Mouse (Mus musculus) lung, embryonic 15.5 days (tissue): ENCODE results near the gene Oprm1. TPM values are rescaled to one million over a fixed set of nuclear protein-coding genes. Genes with fewer than 3 reads are reported as not detected.

Experiments used
- ATAC-seq: fragments of 200-750 bp; cut with Nextera tagmentation; 2 replicates; pipeline ENCODE4 v1.8.0; 2017; ENCODE audit warnings: moderate number of reproducible peaks, borderline replicate concordance; ENCODE audit not compliant: low FRiP score, low TSS enrichment; ENCODE audit errors: extremely low read depth
- H3K27ac ChIP-seq: fragments of 300-500 bp; sonication (generic); 2 replicates; pipeline ENCODE4 v1.5.1; 2015; ENCODE audit warnings: moderate library complexity, mild to moderate bottlenecking, inconsistent platforms
- H3K27me3 ChIP-seq: fragments of 300-500 bp; sonication (generic); 2 replicates; pipeline ENCODE4 v1.6.1; 2015; ENCODE audit warnings: inconsistent platforms
- H3K36me3 ChIP-seq: fragments of 300-500 bp; sonication (generic); 2 replicates; pipeline ENCODE4 v1.6.1; 2015; ENCODE audit warnings: inconsistent platforms
- H3K4me1 ChIP-seq: fragments of 300-500 bp; sonication (generic); 2 replicates; pipeline ENCODE4 v1.6.1; 2015; ENCODE audit warnings: inconsistent platforms
- H3K4me2 ChIP-seq: fragments of 300-500 bp; sonication (generic); 2 replicates; pipeline ENCODE4 v1.6.1; 2015; ENCODE audit warnings: inconsistent platforms, mild to moderate bottlenecking, moderate library complexity
- H3K4me3 ChIP-seq: fragments of 300-500 bp; sonication (generic); 2 replicates; pipeline ENCODE4 v1.5.1; 2015; ENCODE audit warnings: mild to moderate bottlenecking, inconsistent platforms
- H3K9ac ChIP-seq: fragments of 300-500 bp; sonication (generic); 2 replicates; pipeline ENCODE4 v1.6.1; 2015; ENCODE audit warnings: inconsistent platforms
- H3K9me3 ChIP-seq: fragments of 300-500 bp; sonication (generic); 2 replicates; pipeline ENCODE4 v1.6.1; 2016; ENCODE audit warnings: inconsistent platforms
- WGBS: fragments of 180-500 bp; shearing (Covaris S2); methylation state at CpG from one replicate; pipeline ENCODE4 v1.1.7; 2015; 5-methylcytosine and 5-hydroxymethylcytosine counted together
- polyA plus RNA-seq: library from polyadenylated mRNA; unstranded; fragments of >200 nt; fragmentation: Nextera tagmentation; extraction: Ambion mirVana; gene quantifications from 2 replicates; pipeline ENCODE4 v1.2.1, GENCODE M21; 2015

The Oprm1 gene
- polyA plus RNA-seq, 1 experiment from 2014 or later, result 0.09 TPM

DNA sequence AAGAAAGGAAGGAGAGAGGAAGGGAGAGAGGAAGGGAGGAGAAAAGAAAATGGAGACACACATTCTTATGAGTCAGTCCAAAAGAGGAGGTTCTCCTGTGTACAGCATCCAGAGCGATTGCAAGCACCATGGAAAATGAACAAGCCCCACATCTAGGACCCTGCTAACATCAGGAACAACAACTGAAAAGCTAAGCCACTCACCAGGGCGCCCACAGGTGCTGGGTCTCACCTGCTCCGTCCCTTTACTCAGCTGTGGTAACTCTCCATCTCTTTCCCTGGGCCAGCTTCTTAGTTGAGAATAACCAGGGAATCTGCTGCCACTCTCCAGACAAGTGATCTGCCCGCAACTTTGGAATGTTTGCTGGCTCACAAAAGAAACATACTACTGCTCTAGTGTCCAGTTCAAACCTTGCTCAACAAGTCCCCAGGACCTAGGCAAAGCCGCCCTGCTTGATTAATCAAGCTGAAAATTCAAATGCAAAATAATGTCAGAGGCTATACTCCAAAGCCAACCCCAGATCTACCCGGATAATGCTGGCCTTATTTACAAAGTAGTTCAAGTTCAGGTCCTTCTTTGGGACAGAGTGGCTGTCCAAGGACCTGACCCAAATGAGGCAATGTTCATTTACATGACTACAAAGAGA lies 296.4 kb downstream of the Oprm1 start:
- Histone ChIP-seq H3K9me3 (no peaks in the 10 kb centered on the region), H3K36me3 (no peaks in the 10 kb centered on the region), H3K27me3 (no peaks in the 10 kb centered on the region), H3K27ac (no peak overlapping the region), H3K4me2 (no peak overlapping the region), H3K9ac (no peak overlapping the region), H3K4me1 (peaks cover 7% of the 10 kb centered on the region), H3K4me3 (no peak overlapping the region)
- 68% methylated on average over 6 of the region's 6 CpGs for WGBS
- ATAC-seq, result no peak

- Histone ChIP-seq H3K4me3 (no peak overlapping the region), H3K27me3 (no peaks in the 10 kb centered on the region), H3K9me3 (no peaks in the 10 kb centered on the region), H3K4me1 (peaks cover 4% of the 10 kb centered on the region), H3K36me3 (no peaks in the 10 kb centered on the region), H3K9ac (no peak overlapping the region), H3K27ac (no peak overlapping the region), H3K4me2 (no peak overlapping the region)
- ATAC-seq, result no peak
- 91% methylated on average over 1 of the region's 1 CpGs for WGBS
These were observed 299.2 kb downstream of the Oprm1 start for GRCm38 (mm10) chr10:7057546-7057945.

- Histone ChIP-seq H3K27me3 (no peaks in the 10 kb centered on the region), H3K4me1 (no peaks in the 10 kb centered on the region), H3K36me3 (no peaks in the 10 kb centered on the region), H3K9me3 (no peaks in the 10 kb centered on the region), H3K27ac (no peak overlapping the region), H3K4me3 (no peak overlapping the region), H3K4me2 (no peak overlapping the region), H3K9ac (no peak overlapping the region)
- no peak for ATAC-seq
- WGBS, result 72% methylated on average over 5 of the region's 5 CpGs
These were observed 302.0 kb downstream of the Oprm1 start for GRCm38 (mm10) chr10:7060326-7060725.

DNA sequence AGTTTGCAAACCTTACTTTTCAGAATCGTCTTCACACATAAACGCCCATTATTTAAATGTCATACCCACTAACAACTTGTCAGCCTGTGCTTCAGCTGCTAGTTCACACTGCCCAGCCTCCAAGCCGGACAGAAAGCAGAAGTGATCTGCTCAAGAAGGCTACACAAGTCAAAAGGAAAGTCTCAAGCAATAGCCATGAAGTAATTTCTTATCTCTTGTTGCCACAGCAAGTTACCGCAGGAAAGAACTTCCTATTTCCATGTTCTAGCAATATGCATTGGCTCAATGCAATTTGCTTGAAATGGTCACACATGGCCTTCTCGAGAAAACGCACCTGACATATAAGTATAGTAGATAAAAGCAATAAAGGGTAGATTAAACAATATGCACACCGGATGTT lies 304.7 kb downstream of the Oprm1 start:
- no peak for ATAC-seq
- Histone ChIP-seq H3K9me3 (no peaks in the 10 kb centered on the region), H3K9ac (no peak overlapping the region), H3K4me3 (no peak overlapping the region), H3K36me3 (no peaks in the 10 kb centered on the region), H3K27ac (no peak overlapping the region), H3K4me2 (no peak overlapping the region), H3K4me1 (no peaks in the 10 kb centered on the region), H3K27me3 (no peaks in the 10 kb centered on the region; the same call in 1 of the 2 replicates)
- WGBS, result 84% methylated on average over 7 of the region's 7 CpGs

DNA sequence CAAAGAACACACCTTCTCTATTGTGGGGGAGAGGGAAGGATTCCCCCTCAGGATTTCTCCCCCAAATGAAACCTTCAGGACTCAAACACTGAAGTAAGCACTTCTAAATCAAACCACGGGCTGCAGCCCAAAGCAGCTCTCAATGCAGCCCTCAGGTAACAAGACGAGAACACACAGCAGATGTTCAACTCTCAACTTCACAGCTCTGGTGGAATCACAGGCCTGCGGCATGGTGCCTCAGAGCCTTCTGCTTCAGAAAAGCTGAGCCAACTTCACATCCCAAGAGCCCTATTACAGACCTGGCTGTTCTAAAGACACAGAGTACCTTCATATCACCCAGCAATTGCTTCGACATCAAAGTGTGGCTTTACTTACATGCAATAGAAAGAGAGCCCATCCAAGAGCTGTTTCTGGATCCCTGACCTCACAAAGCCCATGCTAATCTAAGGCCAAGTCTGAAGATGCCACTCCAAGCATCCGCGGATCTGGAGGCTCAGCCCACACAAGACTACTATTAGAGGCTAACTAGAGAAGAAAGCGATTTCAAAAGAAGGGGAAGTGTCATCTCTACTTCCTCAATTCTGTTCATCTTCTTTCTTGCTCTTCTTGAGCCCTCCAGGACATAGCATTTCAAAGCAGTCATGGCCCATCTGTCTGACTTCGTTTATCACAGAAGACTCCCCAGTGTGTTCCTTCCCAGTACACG lies 305.6 kb downstream of the Oprm1 start:
- no peaks in the 10 kb centered on the region for H3K4me1 ChIP-seq

GRCm38 (mm10) chr10:7068608-7069007 lies 310.3 kb downstream of the Oprm1 start:
- no peaks in the 10 kb centered on the region for H3K4me1 ChIP-seq
- 68% methylated on average over 12 of the region's 12 CpGs for WGBS
- no peak overlapping the region for H3K9ac ChIP-seq
- H3K27ac ChIP-seq, result no peak overlapping the region
- H3K36me3 ChIP-seq, result no peaks in the 10 kb centered on the region
- no peak for ATAC-seq
- H3K9me3 ChIP-seq, result no peaks in the 10 kb centered on the region
- H3K4me3 ChIP-seq, result no peak overlapping the region
- no peaks in the 10 kb centered on the region; the same call in 1 of the 2 replicates for H3K27me3 ChIP-seq
- no peak overlapping the region for H3K4me2 ChIP-seq

More for the DNA sequence above, 305.6 kb downstream of the Oprm1 start:
- WGBS, result 80% methylated on average over 9 of the region's 9 CpGs
- Histone ChIP-seq H3K9ac (no peak overlapping the region), H3K4me3 (no peak overlapping the region), H3K9me3 (no peaks in the 10 kb centered on the region), H3K27me3 (no peaks in the 10 kb centered on the region; the same call in 1 of the 2 replicates), H3K36me3 (no peaks in the 10 kb centered on the region), H3K4me2 (no peak overlapping the region), H3K27ac (no peak overlapping the region)
- no peak for ATAC-seq

DNA sequence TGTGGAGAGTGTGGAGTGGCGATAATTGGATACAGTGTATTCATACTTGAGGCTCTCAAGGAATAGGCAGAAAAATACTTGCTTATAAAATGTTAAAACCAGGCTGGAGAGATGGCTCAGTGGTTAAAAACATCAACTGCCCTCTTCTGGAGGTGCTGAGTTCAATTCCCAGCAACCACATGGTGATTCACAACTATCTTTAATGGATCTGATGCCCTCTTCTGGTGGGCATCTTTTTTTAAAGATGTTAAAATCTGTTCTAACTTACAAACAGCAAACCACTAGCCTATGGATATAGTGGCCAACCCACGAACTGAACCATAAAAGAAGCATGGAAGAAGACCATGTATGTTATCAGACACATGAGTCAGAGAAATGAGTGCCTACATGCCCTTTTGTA lies 310.8 kb downstream of the Oprm1 start:
- no peaks in the 10 kb centered on the region; the same call in 1 of the 2 replicates for H3K27me3 ChIP-seq
- H3K4me1 ChIP-seq, result no peaks in the 10 kb centered on the region
- H3K4me3 ChIP-seq, result no peak overlapping the region
- ATAC-seq, result no peak
- H3K9ac ChIP-seq, result no peak overlapping the region
- H3K36me3 ChIP-seq, result no peaks in the 10 kb centered on the region
- 85% methylated on average over 2 of the region's 2 CpGs for WGBS
- H3K9me3 ChIP-seq, result no peaks in the 10 kb centered on the region
- no peak overlapping the region for H3K4me2 ChIP-seq
- no peak overlapping the region for H3K27ac ChIP-seq

GRCm38 (mm10) chr10:7070100-7070835 lies 312.0 kb downstream of the Oprm1 start:
- Histone ChIP-seq H3K9me3 (no peaks in the 10 kb centered on the region), H3K4me2 (no peak overlapping the region), H3K27ac (no peak overlapping the region), H3K27me3 (no peaks in the 10 kb centered on the region; the same call in 1 of the 2 replicates), H3K4me3 (no peak overlapping the region), H3K4me1 (no peaks in the 10 kb centered on the region), H3K9ac (no peak overlapping the region), H3K36me3 (no peaks in the 10 kb centered on the region)
- ATAC-seq, result no peak
- 46% methylated on average over 8 of the region's 8 CpGs for WGBS

- Histone ChIP-seq H3K4me2 (no peak overlapping the region), H3K27me3 (no peaks in the 10 kb centered on the region; the same call in 1 of the 2 replicates), H3K9ac (no peak overlapping the region), H3K36me3 (no peaks in the 10 kb centered on the region), H3K4me1 (no peaks in the 10 kb centered on the region; the same call in 1 of the 2 replicates), H3K9me3 (no peaks in the 10 kb centered on the region), H3K27ac (no peak overlapping the region), H3K4me3 (no peak overlapping the region)
- no peak for ATAC-seq
- 59% methylated on average over 5 of the region's 5 CpGs for WGBS
These were observed 312.6 kb downstream of the Oprm1 start for GRCm38 (mm10) chr10:7070924-7071323.

- Histone ChIP-seq H3K9me3 (no peaks in the 10 kb centered on the region), H3K4me1 (peaks cover 11% of the 10 kb centered on the region; the same call in 1 of the 2 replicates), H3K36me3 (no peaks in the 10 kb centered on the region), H3K4me2 (no peak overlapping the region), H3K9ac (no peak overlapping the region), H3K4me3 (no peak overlapping the region), H3K27ac (no peak overlapping the region), H3K27me3 (no peaks in the 10 kb centered on the region)
- WGBS, result 88% methylated on average over 2 of the region's 2 CpGs
- ATAC-seq, result no peak
These were observed 315.9 kb downstream of the Oprm1 start for GRCm38 (mm10) chr10:7074231-7074630.

DNA sequence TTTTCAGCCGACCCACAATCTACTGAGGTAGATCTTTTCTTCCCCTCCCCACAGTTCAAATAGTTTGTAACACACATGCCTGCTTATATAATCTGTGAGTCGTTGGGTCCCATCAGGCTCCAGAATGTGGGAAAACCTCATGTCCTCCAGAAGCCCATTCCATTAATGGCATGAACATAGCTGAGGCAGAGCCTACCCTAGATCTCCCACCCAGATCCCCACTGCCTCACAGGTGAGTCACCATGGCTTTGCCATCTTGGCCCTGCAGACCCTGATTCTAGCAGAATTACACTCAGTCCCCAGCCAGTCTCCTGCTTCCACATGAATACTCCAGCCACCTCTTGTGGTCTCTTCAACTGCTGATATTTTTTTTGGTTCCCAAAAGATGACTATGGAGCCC lies 317.4 kb downstream of the Oprm1 start:
- H3K4me2 ChIP-seq, result no peak overlapping the region
- H3K27me3 ChIP-seq, result no peaks in the 10 kb centered on the region
- no peak overlapping the region for H3K27ac ChIP-seq
- no peaks in the 10 kb centered on the region for H3K36me3 ChIP-seq
- WGBS, result 80% methylated on average over 2 of the region's 2 CpGs
- H3K4me1 ChIP-seq, result peaks cover 11% of the 10 kb centered on the region; the same call in 1 of the 2 replicates
- no peaks in the 10 kb centered on the region for H3K9me3 ChIP-seq
- H3K4me3 ChIP-seq, result no peak overlapping the region
- no peak overlapping the region for H3K9ac ChIP-seq
- no peak for ATAC-seq

DNA sequence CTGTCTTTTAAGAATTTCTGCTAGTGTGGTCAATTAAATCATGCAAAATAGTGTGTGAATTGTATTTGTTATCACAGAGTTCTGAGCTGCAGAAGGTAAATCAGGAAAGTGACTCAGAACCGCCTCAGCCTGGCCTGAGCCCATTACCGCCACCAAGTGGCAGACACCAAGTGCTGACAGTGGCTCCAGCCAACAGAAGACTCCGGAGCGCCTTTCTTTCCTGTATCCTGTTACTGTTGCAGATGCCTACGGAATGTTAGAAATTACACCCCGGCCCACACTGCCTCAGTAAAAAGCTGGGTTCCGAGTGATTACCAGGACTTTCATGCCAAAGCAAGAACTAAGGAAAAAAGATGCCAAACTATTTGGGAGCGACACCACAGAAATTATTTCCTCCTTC lies 317.9 kb downstream of the Oprm1 start:
- WGBS, result 7% methylated on average over 8 of the region's 8 CpGs
- H3K9ac ChIP-seq, result no peak overlapping the region
- peaks cover 11% of the 10 kb centered on the region; the same call in 1 of the 2 replicates for H3K4me1 ChIP-seq
- no peaks in the 10 kb centered on the region for H3K9me3 ChIP-seq
- peak overlapping the region; percentile 44 for H3K4me2 ChIP-seq
- peak; percentile 71; the same call in 1 of the 2 replicates for ATAC-seq
- no peaks in the 10 kb centered on the region for H3K27me3 ChIP-seq
- 0 out of 2 replicates have a peak overlapping the region, but pooled peaks have one; percentile 2 for H3K4me3 ChIP-seq
- no peaks in the 10 kb centered on the region for H3K36me3 ChIP-seq
- H3K27ac ChIP-seq, result peak overlapping the region; percentile 48
